Mouse (Mus musculus) mesoderm, embryonic 11.5 days (tissue): ENCODE measurements around the gene Hhipl1.

Experiments
- DNase-seq: peaks from one replicate; pipeline ENCODE4 v3.0.0-alpha.2; 2012; ENCODE audit warnings: low read depth, low spot score

The Hhipl1 gene

GRCm38 (mm10) chr12:108311741-108312290 is 5.7 kb downstream of the Hhipl1 start:
- no peak for DNase-seq

DNA sequence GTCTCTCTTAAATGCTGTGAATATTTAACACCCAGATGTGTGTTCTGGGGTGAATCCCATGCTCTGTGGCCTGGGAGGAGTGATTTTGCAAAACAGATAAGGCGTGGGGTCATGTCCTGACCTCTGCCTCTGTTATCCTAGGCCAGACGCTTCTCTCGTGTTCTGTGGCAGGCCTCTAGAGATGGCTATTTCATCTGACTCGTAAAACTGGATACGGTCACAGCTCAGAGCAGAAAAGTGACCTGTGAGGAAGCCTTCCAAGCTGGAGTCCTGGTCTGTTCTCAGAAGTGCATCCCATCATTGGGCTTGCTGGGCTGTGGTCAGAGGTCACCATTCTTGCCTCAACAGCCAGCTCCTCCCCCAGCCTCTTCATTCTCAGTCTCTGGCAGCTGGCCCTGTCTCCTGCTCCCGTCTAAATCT is 6.4 kb downstream of the Hhipl1 start:
- DNase-seq, result no peak

DNA sequence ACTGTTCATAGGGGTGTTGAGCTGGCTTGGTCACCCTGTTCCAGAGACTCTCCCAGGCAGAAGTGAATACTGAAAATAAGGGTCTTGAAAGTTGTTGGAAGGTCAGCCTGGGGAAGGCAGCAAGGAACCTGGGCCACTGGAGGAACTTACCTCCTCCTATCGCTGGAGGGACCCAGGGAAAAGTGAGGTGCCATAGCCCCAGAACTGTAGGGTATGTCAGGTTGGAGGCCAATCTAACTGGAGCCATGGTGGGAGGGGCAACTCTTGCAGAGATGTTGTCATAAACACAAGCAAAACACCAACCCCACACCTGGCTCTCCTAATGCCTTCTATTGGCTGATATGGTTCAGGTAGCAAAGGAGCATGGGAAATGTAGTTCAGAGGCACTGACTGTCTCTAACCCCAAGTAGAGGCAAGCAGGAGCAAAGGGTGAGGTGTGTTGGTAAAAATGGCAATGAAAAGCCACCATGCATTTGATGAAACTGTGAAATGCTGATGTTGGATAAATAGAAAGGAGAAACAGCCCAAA is 7.2 kb downstream of the Hhipl1 start:
- DNase-seq, result no peak

- no peak for DNase-seq
Measured at GRCm38 (mm10) chr12:108315818-108316217, 9.7 kb downstream of the Hhipl1 start.

GRCm38 (mm10) chr12:108316655-108317054 is 10.6 kb downstream of the Hhipl1 start:
- no peak for DNase-seq

DNA sequence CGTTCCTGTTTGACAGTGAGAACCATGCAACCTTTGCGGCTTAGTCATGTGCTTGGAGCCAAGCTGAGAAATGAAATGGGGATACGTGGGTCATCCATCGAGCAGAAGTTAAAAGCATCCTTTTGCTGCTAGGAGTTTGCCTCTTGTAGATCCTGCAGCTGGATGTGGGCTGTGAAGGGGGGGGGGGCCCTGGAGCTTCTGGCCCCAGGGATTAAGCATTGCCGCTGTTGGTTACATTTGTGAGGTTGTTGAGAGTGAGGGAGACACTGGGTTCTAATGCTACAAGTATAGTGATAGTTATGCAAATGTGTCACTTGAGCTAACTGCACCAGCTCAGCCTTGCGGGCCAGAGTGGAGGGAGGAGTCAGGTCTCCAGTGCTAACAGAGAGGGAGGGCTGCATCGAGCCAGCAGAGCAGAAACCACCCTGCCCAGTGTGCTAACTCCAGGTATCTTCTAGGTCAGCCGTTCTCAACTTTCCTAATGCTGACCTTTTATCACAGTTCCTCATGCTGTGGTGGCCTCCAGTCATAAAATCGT is 11.2 kb downstream of the Hhipl1 start:
- DNase-seq, result peak; percentile 54

DNA sequence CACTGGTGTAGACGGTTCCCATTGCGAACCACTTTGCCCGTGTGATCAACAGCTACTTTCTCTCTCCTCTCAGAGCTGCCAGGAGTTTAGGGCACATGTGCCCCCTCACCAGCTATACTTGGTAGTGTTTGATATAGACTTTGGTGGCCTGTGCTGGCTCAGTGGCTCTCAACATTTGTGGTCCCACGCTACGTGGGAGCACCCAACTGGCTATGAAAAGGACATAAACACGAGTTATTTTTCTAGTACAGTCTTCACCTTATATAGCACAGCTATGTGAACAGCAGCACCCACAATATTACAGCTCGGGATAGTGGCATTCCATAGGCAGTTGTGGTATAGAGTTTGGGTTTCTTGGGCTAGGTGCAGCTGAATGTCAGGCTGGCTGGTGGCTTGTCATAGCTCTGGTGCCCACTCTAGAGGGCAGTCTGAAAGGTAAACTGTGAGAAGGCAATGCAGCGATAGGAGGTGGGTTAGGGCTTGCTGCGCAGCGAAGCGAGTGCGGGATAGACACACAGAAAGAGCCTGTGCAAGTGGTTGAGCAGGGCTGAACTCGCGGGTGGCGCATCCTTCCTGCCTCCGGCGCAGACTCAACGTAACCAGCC is 11.9 kb downstream of the Hhipl1 start:
- DNase-seq, result no peak

GRCm38 (mm10) chr12:108318499-108318898 is 12.4 kb downstream of the Hhipl1 start:
- DNase-seq, result no peak

GRCm38 (mm10) chr12:108320096-108320495 is 14.0 kb downstream of the Hhipl1 start:
- no peak for DNase-seq

DNA sequence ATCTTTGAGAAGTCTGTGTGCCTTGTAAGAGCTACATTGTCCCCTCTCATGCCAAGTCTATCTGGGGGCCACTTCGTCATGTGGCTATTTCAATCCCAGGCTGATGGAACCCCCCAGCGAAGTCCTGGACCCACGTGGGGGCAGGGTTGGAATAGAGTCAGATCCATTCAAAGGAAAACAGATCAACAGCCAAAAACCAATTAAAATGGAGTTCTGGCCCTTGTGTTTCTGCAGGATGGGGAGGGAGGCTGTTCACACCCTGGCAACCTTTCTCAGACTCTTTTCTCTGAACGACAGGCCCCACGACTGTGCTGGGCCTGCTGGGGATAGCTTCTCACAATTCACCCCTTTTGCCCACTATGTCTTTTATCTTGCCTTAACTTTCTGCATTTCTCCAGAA is 20.3 kb downstream of the Hhipl1 start:
- DNase-seq, result no peak

- DNase-seq, result no peak
Measured at GRCm38 (mm10) chr12:108327889-108328491, 21.9 kb downstream of the Hhipl1 start.

GRCm38 (mm10) chr12:108333056-108333455 is 27.0 kb downstream of the Hhipl1 start:
- peak; percentile 86 for DNase-seq

GRCm38 (mm10) chr12:108333481-108333882 is 27.4 kb downstream of the Hhipl1 start:
- peak; percentile 35 for DNase-seq

DNA sequence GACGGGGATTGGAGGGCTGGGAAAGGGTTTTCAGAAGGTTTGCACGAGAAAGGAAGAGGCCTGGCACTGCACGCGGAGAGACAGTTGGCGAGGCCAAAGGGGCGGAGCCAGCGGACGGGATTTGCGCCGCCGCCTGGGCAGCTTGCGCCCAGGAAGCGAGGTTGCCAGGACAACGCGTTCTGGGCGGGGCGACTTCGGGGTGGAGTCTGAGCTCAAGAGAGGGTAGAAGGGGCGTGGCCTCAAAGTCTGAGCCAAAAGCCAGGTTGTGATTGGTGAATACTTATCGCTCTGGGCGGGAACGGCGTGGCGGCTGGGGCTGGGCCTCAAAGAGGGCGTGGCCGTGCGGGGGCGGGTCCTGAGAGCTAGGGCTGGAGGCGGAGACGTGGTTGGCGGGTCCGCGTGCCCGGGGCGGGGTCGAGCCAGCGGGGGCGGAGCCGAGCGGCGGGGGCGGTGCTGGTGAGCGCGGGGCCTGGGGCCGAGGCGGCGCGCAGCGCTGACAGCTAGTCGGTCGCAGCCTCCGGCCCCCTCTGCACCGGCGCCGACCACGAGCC is 27.9 kb downstream of the Hhipl1 start, which contains the start of gene Cyp46a1:
Cyp46a1 (plus strand) TSS at position 487 of the 551 bp plus-strand sequence.
- DNase-seq, result peak; percentile 99

- DNase-seq, result no peak
Measured at GRCm38 (mm10) chr12:108334529-108334928, 28.5 kb downstream of the Hhipl1 start.

- DNase-seq, result peak; percentile 71
Measured at GRCm38 (mm10) chr12:108338572-108339190, 32.6 kb downstream of the Hhipl1 start.

DNA sequence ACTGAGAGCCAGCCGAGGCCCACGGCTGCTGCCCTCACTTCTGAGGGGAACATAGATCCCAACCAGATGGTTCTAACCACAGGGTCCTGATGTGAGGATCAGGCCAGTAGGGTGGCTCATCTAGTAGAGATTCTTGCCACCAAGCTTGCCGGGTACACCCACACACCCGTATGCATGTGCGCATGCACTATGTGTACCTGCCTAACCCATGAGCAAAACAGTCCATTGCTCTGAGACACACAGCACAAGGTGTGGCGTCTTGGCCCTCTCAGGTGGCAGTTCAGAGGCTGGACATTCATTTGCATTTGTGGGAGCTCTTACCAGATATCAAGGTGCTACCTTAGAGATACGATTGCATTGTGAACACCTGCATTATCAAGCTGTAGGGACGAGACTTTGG is 42.1 kb downstream of the Hhipl1 start:
- DNase-seq, result no peak

GRCm38 (mm10) chr12:108349026-108349425 is 43.0 kb downstream of the Hhipl1 start:
- DNase-seq, result no peak

DNA sequence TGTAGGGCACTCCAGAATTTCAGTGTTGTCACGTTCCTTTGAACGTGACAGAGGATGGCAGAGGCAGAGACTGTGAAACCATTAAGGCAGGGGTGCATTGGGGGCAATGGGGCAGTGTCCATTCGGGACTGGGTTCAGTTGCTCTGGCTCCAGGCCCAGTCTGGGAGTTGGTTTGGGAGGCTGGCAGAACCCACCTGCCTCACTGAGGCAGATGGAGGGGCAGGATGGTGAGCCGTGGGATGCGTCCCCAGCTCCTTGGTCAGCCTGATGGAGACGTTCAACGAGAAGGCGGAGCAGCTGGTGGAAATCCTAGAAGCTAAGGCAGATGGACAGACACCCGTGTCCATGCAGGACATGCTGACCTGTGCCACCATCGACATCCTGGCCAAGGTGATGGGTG is 44.9 kb downstream of the Hhipl1 start:
- no peak for DNase-seq

DNA sequence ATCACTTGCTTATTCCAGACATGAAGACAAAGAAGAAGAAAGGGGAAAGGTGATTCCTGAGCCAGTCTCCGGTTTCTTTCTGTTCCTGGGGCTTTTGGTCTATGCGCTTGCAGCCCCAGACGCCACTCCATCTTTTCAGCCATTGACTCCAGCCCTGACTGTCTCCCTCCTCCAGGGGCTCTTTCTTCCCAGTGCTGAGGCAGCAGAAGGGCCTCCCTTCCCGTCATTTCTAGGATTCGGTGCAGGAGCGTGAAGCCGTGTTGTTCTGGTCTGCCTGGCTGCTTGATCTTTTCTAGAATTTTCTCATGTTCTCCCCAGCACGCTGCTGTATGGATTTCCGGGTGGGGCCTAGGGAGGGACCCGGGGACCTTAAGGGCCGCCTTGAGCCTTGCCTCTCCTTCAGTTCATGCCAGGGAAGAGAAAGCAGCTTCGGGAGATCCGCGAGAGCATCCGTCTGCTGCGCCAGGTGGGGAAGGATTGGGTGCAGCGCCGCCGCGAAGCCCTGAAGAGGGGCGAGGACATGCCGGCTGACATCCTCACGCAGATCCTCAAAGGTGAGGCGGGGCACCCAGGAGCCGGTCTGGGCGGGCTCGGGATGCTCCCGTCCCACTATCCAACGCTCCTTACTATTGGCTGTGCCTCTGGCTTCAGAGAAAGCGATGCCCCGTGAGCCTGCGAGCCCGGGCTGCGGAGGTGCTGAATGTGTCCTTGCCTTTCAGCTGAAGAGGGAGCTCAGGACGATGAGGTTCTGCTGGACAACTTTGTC is 46.5 kb downstream of the Hhipl1 start:
- no peak for DNase-seq

- no peak for DNase-seq
Measured at GRCm38 (mm10) chr12:108354284-108354683, 48.2 kb downstream of the Hhipl1 start.
